Mouse (Mus musculus): ENCODE data around the gene Ciao2a. TPM values are rescaled to one million over a fixed set of nuclear protein-coding genes. Genes with fewer than 3 reads are reported as not detected.

Ciao2a gene
- polyA plus RNA-seq, 1 experiment: 27.0 TPM

DNA sequence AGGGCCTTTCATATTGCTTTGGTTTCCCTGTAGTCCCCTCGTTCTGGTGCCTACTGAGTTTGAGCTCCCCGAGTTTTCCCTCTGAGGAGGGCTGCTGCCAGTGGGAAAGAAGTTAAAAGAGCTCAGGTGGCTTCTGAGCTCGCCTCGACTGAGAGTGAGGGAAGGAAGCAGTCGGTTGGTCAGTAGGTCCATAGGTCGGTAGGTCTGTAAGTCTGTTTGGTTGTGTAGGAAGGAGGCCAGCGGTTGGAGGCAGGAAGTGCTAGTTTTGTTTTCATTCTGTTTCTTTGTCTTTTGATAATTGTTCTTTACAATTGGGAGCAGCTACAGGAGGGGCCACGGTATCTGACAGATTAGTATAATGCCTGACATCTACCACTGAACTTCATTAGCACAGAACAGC, 16.3 kb upstream of the Ciao2a start:
- 31% methylated on average over 8 of the region's 8 CpGs for WGBS
- Histone ChIP-seq H3K4me3 (replicated peaks; ENCODE audit: control insufficient read depth, low read depth, low read length) (no peak overlapping the region), H3K27ac (ENCODE audit: control insufficient read depth, insufficient read depth, low read depth, low read length, poor library complexity) (no peak overlapping the region), H3K4me1 (ENCODE audit: control insufficient read depth, insufficient read depth, low read length) (peaks cover 1% of the 10 kb centered on the region; the same call in 1 of the 2 replicates)
- no peak for TF ChIP-seq POLR2A (IDR thresholded peaks at IDR 0.05; ENCODE audit: borderline replicate concordance, control insufficient read depth, low read depth, low read length)
- no peak for TF ChIP-seq CTCF (IDR thresholded peaks at IDR 0.05; ENCODE audit: control insufficient read depth, insufficient read depth, low read length)

DNA sequence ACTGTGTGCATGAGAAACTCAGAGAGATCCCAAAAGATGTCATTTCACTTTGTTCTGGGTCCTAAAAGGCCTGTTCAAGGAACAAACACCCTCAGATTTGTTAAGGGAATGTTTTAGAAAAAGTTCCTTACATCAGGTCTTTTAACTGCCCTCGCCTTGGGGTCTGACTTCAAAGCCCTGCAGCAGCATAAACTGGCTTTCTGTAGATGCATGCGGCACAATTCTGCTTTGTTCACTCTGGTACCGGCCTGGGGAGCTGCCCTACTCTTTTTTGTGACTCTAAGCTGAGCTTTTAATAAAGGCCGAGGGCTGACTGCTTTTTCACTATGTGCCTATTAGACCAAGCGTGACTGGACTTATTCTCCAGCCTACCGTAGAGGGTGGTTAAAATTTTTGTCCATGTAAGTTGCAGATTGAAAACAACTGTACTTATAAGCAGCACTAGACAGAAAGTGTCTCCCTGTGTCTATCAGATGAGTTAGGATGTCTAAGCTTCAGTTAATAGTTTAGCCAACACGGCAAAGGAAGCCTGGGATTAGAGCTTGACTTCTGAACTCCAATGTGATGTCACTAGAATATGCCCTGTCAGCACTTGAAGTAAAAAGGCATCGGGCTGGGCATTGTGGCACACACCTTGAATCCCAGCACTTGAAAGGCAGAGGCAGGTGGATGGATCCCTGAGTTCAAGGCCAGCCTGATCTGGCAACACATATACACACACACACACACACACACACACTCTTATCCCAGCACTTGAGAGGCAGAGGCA, 15.6 kb upstream of the Ciao2a start:
- WGBS: 80% methylated on average over 8 of the region's 8 CpGs
- Histone ChIP-seq H3K4me3 (replicated peaks; ENCODE audit: control insufficient read depth, low read depth, low read length) (no peak overlapping the region), H3K4me1 (ENCODE audit: control insufficient read depth, insufficient read depth, low read length) (peaks cover 1% of the 10 kb centered on the region; the same call in 1 of the 2 replicates), H3K27ac (ENCODE audit: control insufficient read depth, insufficient read depth, low read depth, low read length, poor library complexity) (no peak overlapping the region)
- TF ChIP-seq CTCF (IDR thresholded peaks at IDR 0.05; ENCODE audit: control insufficient read depth, insufficient read depth, low read length) (no peak), POLR2A (IDR thresholded peaks at IDR 0.05; ENCODE audit: borderline replicate concordance, control insufficient read depth, low read depth, low read length) (no peak)

DNA sequence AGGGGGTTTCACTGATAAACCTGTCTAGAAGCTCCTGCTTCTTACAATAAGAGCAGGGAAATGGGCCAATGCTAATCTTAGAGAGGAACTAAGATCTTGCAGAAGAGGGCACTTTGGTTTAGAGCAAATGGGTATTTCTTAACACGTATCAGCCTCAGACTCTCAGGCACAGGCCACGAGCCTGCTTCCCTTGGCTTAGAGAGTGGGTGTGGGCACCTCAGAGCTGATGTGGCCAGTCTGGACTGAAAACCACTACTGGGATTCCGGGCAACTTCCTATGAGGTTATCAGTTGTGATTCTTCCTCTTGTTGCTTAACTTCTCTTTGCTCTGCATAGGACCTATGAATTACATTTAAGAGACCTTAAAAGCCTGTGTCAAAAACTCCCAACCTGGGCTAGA, 12.1 kb upstream of the Ciao2a start:
- TF ChIP-seq POLR2A (IDR thresholded peaks at IDR 0.05; ENCODE audit: borderline replicate concordance, control insufficient read depth, low read depth, low read length): no peak
- TF ChIP-seq CTCF (IDR thresholded peaks at IDR 0.05; ENCODE audit: control insufficient read depth, insufficient read depth, low read length): no peak
- no peak overlapping the region for H3K4me3 ChIP-seq (replicated peaks; ENCODE audit: control insufficient read depth, low read depth, low read length)
- no peak overlapping the region for H3K27ac ChIP-seq (ENCODE audit: control insufficient read depth, insufficient read depth, low read depth, low read length, poor library complexity)
- WGBS: 19% methylated on average over 3 of the region's 3 CpGs
- peaks cover 4% of the 10 kb centered on the region; the same call in 1 of the 2 replicates for H3K4me1 ChIP-seq (ENCODE audit: control insufficient read depth, insufficient read depth, low read length)

DNA sequence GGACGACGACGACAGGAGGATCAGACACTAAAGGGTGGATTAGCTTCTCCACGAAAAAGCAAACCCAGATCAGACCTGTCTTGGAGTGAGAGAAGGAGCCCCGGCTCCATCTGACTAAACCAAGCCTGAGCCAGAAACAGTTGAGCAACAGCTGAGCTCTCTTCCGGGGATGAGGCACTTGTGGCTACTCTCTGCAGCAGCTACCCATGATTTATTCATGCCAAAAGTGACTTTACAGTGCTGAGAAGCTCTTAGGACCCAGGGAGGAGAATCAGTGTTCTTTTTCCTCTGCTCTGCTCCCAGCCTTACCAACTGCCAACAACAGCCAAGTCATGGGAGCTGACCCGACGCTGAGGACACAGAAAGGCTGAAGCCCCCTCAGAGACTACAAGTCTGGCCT, 9.5 kb upstream of the Ciao2a start:
- H3K4me1 ChIP-seq (ENCODE audit: control insufficient read depth, insufficient read depth, low read length): peaks cover 4% of the 10 kb centered on the region; the same call in 1 of the 2 replicates
- 57% methylated on average over 8 of the region's 8 CpGs for WGBS
- no peak overlapping the region for H3K4me3 ChIP-seq (replicated peaks; ENCODE audit: control insufficient read depth, low read depth, low read length)
- H3K27ac ChIP-seq (ENCODE audit: control insufficient read depth, insufficient read depth, low read depth, low read length, poor library complexity): peak overlapping the region; percentile 4; the same call in 1 of the 2 replicates
- no peak for TF ChIP-seq POLR2A (IDR thresholded peaks at IDR 0.05; ENCODE audit: borderline replicate concordance, control insufficient read depth, low read depth, low read length)
- TF ChIP-seq CTCF (IDR thresholded peaks at IDR 0.05; ENCODE audit: control insufficient read depth, insufficient read depth, low read length): no peak

DNA sequence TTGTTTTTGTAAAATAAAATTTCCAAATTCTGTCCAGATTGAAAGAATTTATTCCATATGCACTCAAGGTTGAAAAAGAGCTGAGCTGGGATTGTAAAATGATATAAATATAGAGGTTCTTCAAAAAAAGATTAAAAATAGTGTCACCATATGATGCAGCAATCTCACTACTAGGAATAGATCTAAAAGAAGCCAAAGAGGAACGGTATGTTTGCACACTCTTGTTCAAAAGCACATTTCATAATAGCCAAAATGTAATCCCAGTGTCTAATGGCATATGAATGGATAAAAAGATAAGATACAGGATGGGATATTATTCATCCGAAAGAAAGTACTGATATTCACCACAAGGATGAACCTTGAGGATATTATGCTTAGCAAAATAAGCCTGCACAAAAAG, 6.9 kb upstream of the Ciao2a start:
- Histone ChIP-seq H3K27ac (ENCODE audit: control insufficient read depth, insufficient read depth, low read depth, low read length, poor library complexity) (no peak overlapping the region), H3K4me3 (replicated peaks; ENCODE audit: control insufficient read depth, low read depth, low read length) (no peak overlapping the region), H3K4me1 (ENCODE audit: control insufficient read depth, insufficient read depth, low read length) (peaks cover 4% of the 10 kb centered on the region; the same call in 1 of the 2 replicates)
- TF ChIP-seq POLR2A (IDR thresholded peaks at IDR 0.05; ENCODE audit: borderline replicate concordance, control insufficient read depth, low read depth, low read length) (no peak), CTCF (IDR thresholded peaks at IDR 0.05; ENCODE audit: control insufficient read depth, insufficient read depth, low read length) (no peak)
- 58% methylated on average over 2 of the region's 2 CpGs for WGBS

DNA sequence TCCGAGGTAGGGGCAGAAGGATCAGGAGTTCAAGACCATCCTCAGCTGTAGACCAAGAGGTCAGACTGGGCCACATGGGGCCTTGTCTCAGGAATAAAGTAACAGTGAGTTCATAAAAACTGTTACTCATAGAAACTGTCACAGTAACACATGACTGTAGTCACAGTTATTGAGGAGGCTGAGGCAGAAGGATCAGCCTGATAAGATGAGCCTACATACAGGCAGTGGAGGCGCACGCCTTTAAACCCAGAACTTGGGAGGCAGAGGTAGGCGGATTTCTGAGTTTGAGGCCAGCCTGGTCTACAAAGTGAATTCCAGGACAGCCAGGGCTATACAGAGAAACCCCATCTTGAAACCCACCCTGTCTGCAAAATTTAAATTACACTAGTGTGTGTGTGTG, 6.3 kb upstream of the Ciao2a start:
- H3K27ac ChIP-seq (ENCODE audit: control insufficient read depth, insufficient read depth, low read depth, low read length, poor library complexity): no peak overlapping the region
- WGBS: 73% methylated on average over 4 of the region's 4 CpGs
- TF ChIP-seq CTCF (IDR thresholded peaks at IDR 0.05; ENCODE audit: control insufficient read depth, insufficient read depth, low read length): no peak
- no peak for TF ChIP-seq POLR2A (IDR thresholded peaks at IDR 0.05; ENCODE audit: borderline replicate concordance, control insufficient read depth, low read depth, low read length)
- no peak overlapping the region for H3K4me3 ChIP-seq (replicated peaks; ENCODE audit: control insufficient read depth, low read depth, low read length)
- peaks cover 2% of the 10 kb centered on the region; the same call in 1 of the 2 replicates for H3K4me1 ChIP-seq (ENCODE audit: control insufficient read depth, insufficient read depth, low read length)

DNA sequence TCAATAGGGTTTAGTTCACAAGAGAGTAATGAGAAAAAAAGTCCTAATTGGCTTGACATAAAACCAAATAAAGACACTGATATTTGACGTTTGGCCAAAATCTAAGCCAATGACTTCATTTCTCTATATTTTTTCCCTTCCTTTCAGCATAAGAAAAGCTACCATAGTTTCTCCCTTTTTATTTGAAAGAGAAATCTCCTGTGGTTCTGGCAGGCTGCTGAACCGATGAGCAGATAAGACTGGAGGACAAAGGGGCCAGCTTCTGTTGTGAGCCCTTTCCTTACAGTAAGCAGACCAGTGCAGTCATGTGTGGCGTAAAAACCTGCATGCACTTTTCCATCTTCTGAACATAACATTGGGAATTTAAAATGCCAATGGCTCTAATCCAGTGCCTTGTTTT, 5.5 kb upstream of the Ciao2a start:
- Histone ChIP-seq H3K4me1 (ENCODE audit: control insufficient read depth, insufficient read depth, low read length) (peaks cover 4% of the 10 kb centered on the region), H3K27ac (ENCODE audit: control insufficient read depth, insufficient read depth, low read depth, low read length, poor library complexity) (no peak overlapping the region), H3K4me3 (replicated peaks; ENCODE audit: control insufficient read depth, low read depth, low read length) (no peak overlapping the region)
- WGBS: 71% methylated on average over 3 of the region's 3 CpGs
- TF ChIP-seq POLR2A (IDR thresholded peaks at IDR 0.05; ENCODE audit: borderline replicate concordance, control insufficient read depth, low read depth, low read length) (no peak), CTCF (IDR thresholded peaks at IDR 0.05; ENCODE audit: control insufficient read depth, insufficient read depth, low read length) (no peak)

DNA sequence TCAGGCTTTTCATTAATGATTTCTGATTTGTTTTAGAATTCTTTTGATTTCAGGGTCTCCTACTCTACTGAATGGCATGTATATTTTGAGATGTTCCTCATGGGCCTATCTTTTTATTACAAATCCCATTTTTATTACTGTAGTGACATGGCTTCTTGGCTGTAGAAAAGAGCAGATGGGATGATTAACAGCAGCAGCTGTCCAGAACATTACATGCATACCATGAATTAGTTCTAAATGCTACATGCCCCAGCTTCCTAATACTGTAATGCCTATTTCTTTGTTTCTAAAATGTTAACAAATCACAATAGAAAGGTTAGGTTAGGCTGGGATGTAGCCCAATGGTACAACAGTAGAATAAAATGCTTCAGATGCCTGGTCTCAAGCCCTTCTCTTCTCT, 5.0 kb upstream of the Ciao2a start:
- TF ChIP-seq POLR2A (IDR thresholded peaks at IDR 0.05; ENCODE audit: borderline replicate concordance, control insufficient read depth, low read depth, low read length) (no peak), CTCF (IDR thresholded peaks at IDR 0.05; ENCODE audit: control insufficient read depth, insufficient read depth, low read length) (no peak)
- Histone ChIP-seq H3K4me3 (replicated peaks; ENCODE audit: control insufficient read depth, low read depth, low read length) (no peak overlapping the region), H3K4me1 (ENCODE audit: control insufficient read depth, insufficient read depth, low read length) (peaks cover 4% of the 10 kb centered on the region), H3K27ac (ENCODE audit: control insufficient read depth, insufficient read depth, low read depth, low read length, poor library complexity) (no peak overlapping the region)

Data from bone marrow, adult 2 months (tissue).